Mouse (Mus musculus) midbrain, embryonic 13.5 days (tissue): ENCODE measurements around the gene Entpd8. TPM values are rescaled to one million over a fixed set of nuclear protein-coding genes. Genes with fewer than 3 reads are reported as not detected.

Experiments used
- ATAC-seq: fragments of 200-750 bp; cut with Nextera tagmentation; 2 replicates; pipeline ENCODE4 v1.8.0; 2017; ENCODE audit warnings: mild to moderate bottlenecking, moderate TSS enrichment, moderate library complexity
- H3K27ac ChIP-seq: fragments of 300-500 bp; sonication (generic); 2 replicates; pipeline ENCODE4 v1.5.1; 2015; ENCODE audit warnings: inconsistent platforms, mild to moderate bottlenecking, moderate library complexity
- H3K27me3 ChIP-seq: fragments of 300-500 bp; sonication (generic); 2 replicates; pipeline ENCODE4 v1.6.1; 2015; ENCODE audit warnings: mild to moderate bottlenecking, inconsistent platforms
- H3K36me3 ChIP-seq: fragments of 300-500 bp; sonication (generic); 2 replicates; pipeline ENCODE4 v1.6.1; 2015; ENCODE audit warnings: mild to moderate bottlenecking, inconsistent platforms
- H3K4me1 ChIP-seq: fragments of 300-500 bp; sonication (generic); replicated peaks from 2 replicates; pipeline ENCODE4 v1.6.1; 2015; ENCODE audit warnings: inconsistent platforms
- H3K4me2 ChIP-seq: fragments of 300-500 bp; sonication (generic); replicated peaks from 2 replicates; pipeline ENCODE4 v1.6.1; 2015; ENCODE audit warnings: moderate library complexity, mild to moderate bottlenecking, inconsistent platforms
- H3K4me3 ChIP-seq: fragments of 300-500 bp; sonication (generic); replicated peaks from 2 replicates; pipeline ENCODE4 v1.5.1; 2015; ENCODE audit warnings: mild to moderate bottlenecking, inconsistent platforms
- H3K9ac ChIP-seq: fragments of 300-500 bp; sonication (generic); replicated peaks from 2 replicates; pipeline ENCODE4 v1.6.1; 2015; ENCODE audit warnings: mild to moderate bottlenecking, inconsistent platforms
- H3K9me3 ChIP-seq: fragments of 300-500 bp; sonication (generic); 2 replicates; pipeline ENCODE4 v1.6.1; 2016; ENCODE audit warnings: mild to moderate bottlenecking, inconsistent platforms
- WGBS: fragments of 180-500 bp; shearing (Covaris S2); methylation state at CpG from one replicate; pipeline ENCODE4 v1.1.7; 2015; 5-methylcytosine and 5-hydroxymethylcytosine counted together
- polyA plus RNA-seq: library from polyadenylated mRNA; unstranded; fragments of >200 nt; fragmentation: Nextera tagmentation; extraction: Ambion mirVana; gene quantifications from 2 replicates; pipeline ENCODE4 v1.2.1, GENCODE M21; 2015

The Entpd8 gene
- polyA plus RNA-seq, 1 experiment from 2014 or later: not detected

DNA sequence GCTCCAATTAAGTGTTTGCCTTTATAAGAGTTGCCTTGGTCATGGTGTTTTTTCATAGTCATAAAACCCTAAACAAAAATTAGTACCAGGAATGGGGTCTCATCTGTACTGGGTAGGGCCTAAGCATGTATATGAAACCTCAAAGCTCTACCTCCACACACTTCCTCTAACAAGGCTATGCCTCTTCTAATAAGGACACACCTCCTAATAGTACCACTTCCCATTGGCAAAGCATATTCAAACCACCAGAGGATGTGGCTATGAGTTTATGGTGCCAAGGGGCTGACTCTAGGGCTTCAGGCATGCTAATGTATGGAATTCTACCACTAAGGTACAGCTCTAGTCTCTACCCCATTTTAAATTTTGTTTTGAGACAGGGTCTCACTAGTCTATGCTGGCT is 14.6 kb upstream of the Entpd8 start:
- H3K9me3 ChIP-seq: no peaks in the 10 kb centered on the region
- H3K27ac ChIP-seq: no peak overlapping the region
- H3K36me3 ChIP-seq: peaks cover 27% of the 10 kb centered on the region
- no peak for ATAC-seq
- no peak overlapping the region for H3K4me3 ChIP-seq
- no peak overlapping the region for H3K4me2 ChIP-seq
- no peak overlapping the region for H3K9ac ChIP-seq
- no peaks in the 10 kb centered on the region for H3K4me1 ChIP-seq
- no peaks in the 10 kb centered on the region for H3K27me3 ChIP-seq

GRCm38 (mm10) chr2:25066552-25066951 is 13.6 kb upstream of the Entpd8 start:
- H3K27me3 ChIP-seq: no peaks in the 10 kb centered on the region
- H3K4me3 ChIP-seq: no peak overlapping the region
- H3K4me1 ChIP-seq: no peaks in the 10 kb centered on the region
- peaks cover 17% of the 10 kb centered on the region for H3K36me3 ChIP-seq
- H3K4me2 ChIP-seq: no peak overlapping the region
- 84% methylated on average over 4 of the region's 4 CpGs for WGBS
- no peak overlapping the region for H3K9ac ChIP-seq
- H3K27ac ChIP-seq: no peak overlapping the region
- no peak for ATAC-seq
- H3K9me3 ChIP-seq: no peaks in the 10 kb centered on the region

DNA sequence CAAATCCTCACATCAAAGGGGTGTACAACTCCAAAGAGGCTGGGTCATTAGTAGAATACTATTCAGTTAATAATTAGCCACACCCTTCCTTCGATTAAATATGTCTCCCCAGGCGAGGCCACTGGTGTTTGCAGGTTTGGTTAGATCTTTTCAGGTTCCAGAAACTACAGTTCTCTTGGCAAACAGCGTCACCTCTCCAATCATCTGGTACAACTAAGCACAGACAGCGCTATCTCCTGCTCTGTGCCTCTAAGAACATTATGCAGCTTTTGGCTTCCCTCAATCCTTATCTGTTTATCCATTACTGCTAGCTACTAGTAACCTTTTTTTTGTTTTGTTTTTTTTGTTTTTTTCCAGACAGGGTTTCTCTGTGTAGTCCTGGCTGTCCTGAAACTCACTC is 10.6 kb upstream of the Entpd8 start:
- WGBS: 81% methylated on average over 4 of the region's 4 CpGs
- Histone ChIP-seq H3K4me3 (no peak overlapping the region), H3K27ac (no peak overlapping the region), H3K9ac (no peak overlapping the region), H3K27me3 (no peaks in the 10 kb centered on the region), H3K4me1 (no peaks in the 10 kb centered on the region), H3K9me3 (no peaks in the 10 kb centered on the region), H3K36me3 (no peaks in the 10 kb centered on the region), H3K4me2 (no peak overlapping the region)
- ATAC-seq: no peak

DNA sequence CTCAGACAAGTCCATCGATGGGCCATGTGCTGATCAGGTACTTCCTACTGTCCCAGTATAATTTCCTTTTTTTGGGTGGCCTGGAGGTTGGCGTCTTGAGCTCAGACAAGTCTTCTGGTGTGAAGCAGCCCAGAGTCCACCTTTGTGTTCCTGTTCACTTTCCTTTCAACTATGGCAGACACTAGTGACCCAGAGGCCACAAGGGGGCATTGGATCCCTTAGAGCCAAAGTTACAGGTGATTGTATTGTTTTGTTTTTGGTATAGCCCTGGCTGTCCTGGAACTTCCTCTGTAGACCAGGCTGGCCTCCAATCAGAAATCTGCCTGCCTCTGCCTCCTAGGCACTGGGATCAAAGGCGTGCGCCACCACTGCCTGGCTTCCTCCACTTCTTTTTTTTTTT is 7.7 kb upstream of the Entpd8 start:
- no peak overlapping the region for H3K4me2 ChIP-seq

DNA sequence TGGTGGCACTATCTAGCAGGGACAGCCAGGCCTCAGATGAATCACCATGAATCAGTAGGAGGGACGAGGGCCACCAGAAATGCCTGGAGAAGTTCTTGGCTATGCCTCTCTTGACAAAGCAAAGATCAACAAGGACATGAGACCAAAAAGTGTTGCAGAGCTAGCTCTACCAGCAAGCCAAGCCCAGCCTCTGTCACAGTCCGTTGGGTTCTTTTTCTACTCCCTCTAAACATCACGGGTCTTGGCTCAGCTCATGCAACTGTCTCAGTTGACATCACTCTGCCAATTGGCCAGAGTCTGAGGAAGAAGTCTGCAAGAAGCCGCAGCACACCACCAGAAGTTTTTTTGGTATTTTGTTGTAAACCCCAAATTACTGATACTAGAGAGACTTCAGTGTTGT is 4.6 kb upstream of the Entpd8 start:
- Histone ChIP-seq H3K4me2 (no peak overlapping the region), H3K9me3 (no peaks in the 10 kb centered on the region), H3K4me1 (no peaks in the 10 kb centered on the region), H3K4me3 (no peak overlapping the region), H3K27me3 (no peaks in the 10 kb centered on the region), H3K27ac (no peak overlapping the region), H3K36me3 (no peaks in the 10 kb centered on the region), H3K9ac (no peak overlapping the region)
- no peak for ATAC-seq
- 68% methylated on average over 4 of the region's 4 CpGs for WGBS

More for the DNA sequence above, 7.7 kb upstream of the Entpd8 start:
- Histone ChIP-seq H3K9me3 (no peaks in the 10 kb centered on the region), H3K27ac (no peak overlapping the region), H3K4me1 (no peaks in the 10 kb centered on the region), H3K4me3 (no peak overlapping the region), H3K36me3 (no peaks in the 10 kb centered on the region), H3K9ac (no peak overlapping the region), H3K27me3 (no peaks in the 10 kb centered on the region)
- no peak for ATAC-seq
- 95% methylated on average over 4 of the region's 4 CpGs for WGBS

GRCm38 (mm10) chr2:25078967-25079366 is 1.1 kb upstream of the Entpd8 start:
- ATAC-seq: no peak
- H3K36me3 ChIP-seq: no peaks in the 10 kb centered on the region
- WGBS: 93% methylated on average over 1 of the region's 1 CpGs
- no peaks in the 10 kb centered on the region for H3K27me3 ChIP-seq
- no peak overlapping the region for H3K9ac ChIP-seq
- no peak overlapping the region for H3K4me3 ChIP-seq
- no peaks in the 10 kb centered on the region for H3K4me1 ChIP-seq
- no peaks in the 10 kb centered on the region for H3K9me3 ChIP-seq
- H3K27ac ChIP-seq: no peak overlapping the region
- H3K4me2 ChIP-seq: no peak overlapping the region

DNA sequence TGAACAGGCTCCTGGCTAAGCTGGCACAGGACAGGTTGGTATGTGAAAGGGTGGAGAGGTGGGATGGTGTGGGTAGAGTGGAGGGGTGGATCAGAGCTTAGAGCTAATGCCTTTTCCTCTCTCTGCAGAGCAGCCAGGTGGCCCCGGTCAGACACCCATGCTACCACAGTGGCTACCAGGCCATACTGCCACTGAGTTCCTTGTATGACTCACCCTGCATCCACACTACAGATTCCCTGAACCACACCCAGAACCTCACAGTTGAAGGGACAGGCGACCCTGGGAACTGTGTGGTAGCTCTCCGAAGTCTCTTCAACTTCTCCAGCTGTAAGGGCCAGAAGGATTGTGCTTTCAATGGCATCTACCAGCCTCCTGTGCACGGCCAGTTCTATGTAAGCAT is 3.6 kb downstream of the Entpd8 start:
- WGBS: 88% methylated on average over 4 of the region's 4 CpGs
- no peaks in the 10 kb centered on the region for H3K4me1 ChIP-seq
- no peak overlapping the region for H3K27ac ChIP-seq
- H3K4me3 ChIP-seq: no peak overlapping the region
- H3K9me3 ChIP-seq: no peaks in the 10 kb centered on the region
- H3K9ac ChIP-seq: no peak overlapping the region
- H3K36me3 ChIP-seq: no peaks in the 10 kb centered on the region
- H3K27me3 ChIP-seq: no peaks in the 10 kb centered on the region
- ATAC-seq: no peak
- no peak overlapping the region for H3K4me2 ChIP-seq

DNA sequence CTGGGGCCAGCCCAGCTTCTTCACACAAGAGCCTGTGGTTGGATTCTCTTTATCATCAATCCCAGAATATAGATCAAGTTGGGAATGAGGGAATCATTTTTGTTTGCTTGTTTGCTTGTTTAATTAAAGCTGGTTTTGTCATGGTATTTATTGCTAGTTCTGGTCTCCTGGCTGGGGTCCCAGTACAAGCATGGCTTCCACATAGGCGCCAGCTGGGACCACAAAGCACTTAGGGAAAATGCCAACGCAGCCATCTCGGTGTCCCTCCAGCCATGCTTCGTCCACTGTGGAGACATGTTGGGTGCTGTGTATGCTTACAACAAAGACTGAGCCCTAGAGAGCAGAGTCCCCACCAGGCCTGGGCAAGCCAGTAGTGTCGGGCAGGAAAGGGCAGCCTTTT is 5.5 kb downstream of the Entpd8 start:
- no peaks in the 10 kb centered on the region for H3K9me3 ChIP-seq
- H3K27ac ChIP-seq: no peak overlapping the region
- no peak overlapping the region for H3K4me2 ChIP-seq
- H3K4me3 ChIP-seq: no peak overlapping the region
- no peak for ATAC-seq
- no peaks in the 10 kb centered on the region for H3K27me3 ChIP-seq
- H3K4me1 ChIP-seq: no peaks in the 10 kb centered on the region
- no peak overlapping the region for H3K9ac ChIP-seq
- 87% methylated on average over 5 of the region's 5 CpGs for WGBS
- H3K36me3 ChIP-seq: no peaks in the 10 kb centered on the region

DNA sequence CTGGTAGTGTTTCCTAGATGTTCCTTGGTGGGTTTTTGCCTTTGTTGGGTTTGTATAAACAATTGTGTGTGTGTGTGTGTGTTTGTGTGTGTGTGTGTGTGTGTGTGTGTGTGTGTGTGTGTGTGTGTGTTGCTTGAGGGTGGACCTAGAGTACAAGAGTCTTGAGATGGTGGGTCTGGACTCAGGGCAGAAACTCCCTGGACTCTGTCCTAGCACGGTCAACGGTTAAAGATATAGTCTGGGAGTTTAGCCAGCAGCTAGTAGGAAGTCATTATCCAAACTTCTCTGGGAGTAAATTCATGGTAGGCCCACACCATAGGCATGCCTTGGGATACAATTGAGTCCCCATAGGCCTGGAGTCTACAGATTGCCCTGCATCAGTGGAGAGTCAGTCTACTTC is 7.7 kb downstream of the Entpd8 start:
- 97% methylated on average over 2 of the region's 2 CpGs for WGBS
- no peak overlapping the region for H3K4me3 ChIP-seq
- H3K9me3 ChIP-seq: no peaks in the 10 kb centered on the region
- H3K27ac ChIP-seq: no peak overlapping the region
- H3K27me3 ChIP-seq: 0 out of 2 replicates have a peak, but pooled peaks cover 3% of the 10 kb centered on the region
- H3K36me3 ChIP-seq: no peaks in the 10 kb centered on the region
- no peak overlapping the region for H3K4me2 ChIP-seq
- no peaks in the 10 kb centered on the region for H3K4me1 ChIP-seq
- no peak overlapping the region for H3K9ac ChIP-seq
- no peak for ATAC-seq

- Histone ChIP-seq H3K4me2 (no peak overlapping the region), H3K9me3 (no peaks in the 10 kb centered on the region), H3K27me3 (0 out of 2 replicates have a peak, but pooled peaks cover 3% of the 10 kb centered on the region), H3K4me1 (no peaks in the 10 kb centered on the region), H3K27ac (no peak overlapping the region), H3K36me3 (no peaks in the 10 kb centered on the region), H3K9ac (no peak overlapping the region), H3K4me3 (no peak overlapping the region)
- WGBS: 94% methylated on average over 3 of the region's 3 CpGs
- ATAC-seq: no peak
Measured at GRCm38 (mm10) chr2:25088636-25089035, 8.5 kb downstream of the Entpd8 start.

GRCm38 (mm10) chr2:25094785-25095108 is 14.6 kb downstream of the Entpd8 start:
- Histone ChIP-seq H3K36me3 (no peaks in the 10 kb centered on the region), H3K4me2 (no peak overlapping the region), H3K9me3 (no peaks in the 10 kb centered on the region), H3K27ac (no peak overlapping the region), H3K27me3 (peaks cover 20% of the 10 kb centered on the region), H3K9ac (no peak overlapping the region), H3K4me3 (no peak overlapping the region), H3K4me1 (peaks cover 10% of the 10 kb centered on the region)
- WGBS: 48% methylated on average over 17 of the region's 17 CpGs
- ATAC-seq: no peak

DNA sequence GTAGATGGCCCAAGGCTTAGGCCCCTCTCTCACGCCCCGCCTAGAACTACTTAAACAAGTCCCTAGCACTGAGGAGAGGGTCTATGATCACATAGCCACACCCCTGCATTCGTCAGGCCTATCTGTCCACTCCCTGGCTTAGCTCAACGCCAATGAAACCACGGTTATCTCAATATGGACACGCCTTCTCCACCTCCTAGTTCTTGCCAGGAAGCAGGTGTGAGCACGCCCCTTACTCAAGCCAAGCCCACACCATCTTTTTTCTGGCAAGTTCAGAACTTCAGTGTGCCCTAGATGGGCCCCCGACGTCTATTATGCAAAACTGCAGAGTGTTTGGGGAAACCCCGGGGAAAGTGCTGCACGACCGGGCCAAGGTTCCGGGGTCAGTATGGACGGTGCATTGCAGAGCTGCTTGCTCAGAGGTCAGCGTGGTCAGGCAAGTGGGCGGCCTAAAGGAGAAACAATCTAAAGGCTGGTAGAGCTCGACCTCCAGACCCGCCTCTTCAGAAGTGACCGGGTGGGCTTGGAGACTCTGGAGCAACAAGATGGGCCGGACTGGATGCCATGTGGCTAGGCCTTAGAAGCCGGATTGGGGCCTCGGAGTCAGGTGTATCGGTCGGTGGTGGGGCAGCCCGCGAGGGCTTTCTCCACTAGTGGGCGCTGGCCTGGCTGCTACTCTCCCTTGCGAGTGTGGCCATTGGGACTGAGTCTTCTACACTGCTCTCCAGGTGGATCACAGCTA is 15.2 kb downstream of the Entpd8 start, which contains the start of gene Noxa1:
Noxa1 (minus strand) TSS at position 41 of the 742 bp plus-strand sequence.
- H3K27me3 ChIP-seq: peaks cover 20% of the 10 kb centered on the region
- 54% methylated on average over 28 of the region's 28 CpGs for WGBS
- no peaks in the 10 kb centered on the region for H3K36me3 ChIP-seq
- no peaks in the 10 kb centered on the region for H3K9me3 ChIP-seq
- H3K27ac ChIP-seq: no peak within 1 kb of the TSS
- peaks cover 16% of the 10 kb centered on the region for H3K4me1 ChIP-seq
- H3K4me3 ChIP-seq: no peak within 1 kb of the TSS
- H3K9ac ChIP-seq: no peak within 1 kb of the TSS
- H3K4me2 ChIP-seq: no peak within 1 kb of the TSS
- ATAC-seq: no peak; the same call in 1 of the 2 replicates

DNA sequence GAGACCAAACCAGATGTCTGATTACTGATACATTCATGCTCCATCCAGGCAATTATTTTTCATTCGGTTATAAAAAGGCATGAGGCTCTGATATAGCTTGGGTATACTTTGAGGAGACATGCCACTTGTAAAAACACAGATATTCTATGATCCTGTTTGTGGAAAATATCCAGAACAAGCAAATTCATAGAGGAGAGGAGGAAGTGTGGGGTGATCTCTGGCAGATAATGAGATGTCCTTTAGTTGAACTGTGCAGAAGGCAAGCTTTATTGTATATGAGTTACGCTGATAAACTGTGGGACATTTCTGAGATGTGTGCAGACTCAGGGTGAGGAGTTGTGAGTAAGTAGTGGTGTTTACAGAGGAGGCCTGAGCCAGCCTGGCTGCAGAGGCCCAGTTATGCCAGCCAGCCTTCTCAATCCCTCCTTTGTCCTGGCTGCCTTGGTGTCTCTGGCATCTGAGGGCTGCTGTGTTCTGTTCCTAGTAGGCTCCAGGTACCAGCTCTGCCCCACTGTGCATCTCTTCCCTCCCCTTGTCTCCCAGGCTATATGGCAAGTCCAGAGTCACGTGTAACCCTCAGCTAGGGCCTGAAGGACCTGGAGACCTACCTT is 18.0 kb downstream of the Entpd8 start:
- Histone ChIP-seq H3K4me1 (peaks cover 19% of the 10 kb centered on the region), H3K36me3 (no peaks in the 10 kb centered on the region), H3K9ac (no peak overlapping the region), H3K4me3 (no peak overlapping the region), H3K27me3 (peaks cover 20% of the 10 kb centered on the region), H3K27ac (no peak overlapping the region), H3K9me3 (no peaks in the 10 kb centered on the region), H3K4me2 (no peak overlapping the region)
- 82% methylated on average over 3 of the region's 3 CpGs for WGBS
- no peak for ATAC-seq
